Mouse (Mus musculus) forebrain, postnatal 0 days (tissue): ENCODE results near the gene Enpp3. TPM values are rescaled to one million over a fixed set of nuclear protein-coding genes. Genes with fewer than 3 reads are reported as not detected.

Source experiments
- ATAC-seq: fragments of 200-750 bp; cut with Nextera tagmentation; 2 replicates; pipeline ENCODE4 v1.8.0; 2017; ENCODE audit warnings: mild to moderate bottlenecking, moderate library complexity
- DNase-seq: peaks from one replicate; pipeline ENCODE4 v3.0.0-alpha.2; 2015
- H3K27ac ChIP-seq: fragments of 300-500 bp; sonication (generic); 2 replicates; pipeline ENCODE4 v1.5.1; 2014; ENCODE audit warnings: low read depth, mild to moderate bottlenecking, antibody characterized with exemption, low read length, moderate library complexity, mixed read lengths
- H3K27me3 ChIP-seq: fragments of 300-500 bp; sonication (generic); 2 replicates; pipeline ENCODE4 v1.6.1; 2014; ENCODE audit warnings: mild to moderate bottlenecking, low read length, mixed read lengths; ENCODE audit not compliant: insufficient read depth
- H3K36me3 ChIP-seq: fragments of 300-500 bp; sonication (generic); 2 replicates; pipeline ENCODE4 v1.6.1; 2014; ENCODE audit warnings: mild to moderate bottlenecking, moderate library complexity; ENCODE audit not compliant: insufficient read depth
- H3K4me1 ChIP-seq: fragments of 300-500 bp; sonication (generic); 2 replicates; pipeline ENCODE4 v1.6.1; 2014; ENCODE audit warnings: antibody characterized with exemption; ENCODE audit not compliant: insufficient read depth
- H3K4me2 ChIP-seq: fragments of 300-500 bp; sonication (generic); 2 replicates; pipeline ENCODE4 v1.6.1; 2014; ENCODE audit warnings: low read depth, mild to moderate bottlenecking, moderate library complexity
- H3K4me3 ChIP-seq: fragments of 300-500 bp; sonication (generic); 2 replicates; pipeline ENCODE4 v1.5.1; 2014; ENCODE audit warnings: low read depth, low read length, mixed read lengths
- H3K9ac ChIP-seq: fragments of 300-500 bp; sonication (generic); 2 replicates; pipeline ENCODE4 v1.6.1; 2014; ENCODE audit warnings: mild to moderate bottlenecking
- H3K9me3 ChIP-seq: fragments of 300-500 bp; sonication (generic); 2 replicates; pipeline ENCODE4 v1.6.1; 2016; ENCODE audit warnings: low read length
- CTCF ChIP-seq: sonication (generic); IDR thresholded peaks from 2 replicates; pipeline ENCODE4 v1.5.1; 2016; ENCODE audit warnings: antibody characterized with exemption, control low read depth, low read depth
- WGBS: fragments of 180-500 bp; shearing (Covaris S2); extraction: QIAGEN DNeasy Blood & Tissue Kit; methylation state at CpG from one replicate; pipeline ENCODE4 v1.1.7; 2014; 5-methylcytosine and 5-hydroxymethylcytosine counted together
- polyA plus RNA-seq: library from polyadenylated mRNA; unstranded; fragments of >200 nt; fragmentation: Nextera tagmentation; extraction: Ambion mirVana; gene quantifications from 2 replicates; pipeline ENCODE4 v1.2.1, GENCODE M21; 2015
- total RNA-seq: library from RNA; depleted of rRNA; stranded (reverse); fragments of >200 nt; gene quantifications from 2 replicates; pipeline ENCODE4 v1.2.3, GENCODE M21; 2014

Gene Enpp3
- total and polyA plus RNA-seq, 2 experiments from 2014 or later = 1.7 to 2.5 TPM

GRCm38 (mm10) chr10:24754251-24754835 lies 88.3 kb downstream of the Enpp3 start:
- Histone ChIP-seq H3K9ac (peak overlapping the region; percentile 19; the same call in 1 of the 2 replicates), H3K36me3 (no peaks in the 10 kb centered on the region), H3K27ac (no peak overlapping the region), H3K4me2 (peak overlapping the region; percentile 44), H3K27me3 (no peaks in the 10 kb centered on the region), H3K4me1 (peaks cover 6% of the 10 kb centered on the region; the same call in 1 of the 2 replicates), H3K4me3 (peak overlapping the region; percentile 31), H3K9me3 (no peaks in the 10 kb centered on the region)
- no peak for DNase-seq
- TF ChIP-seq CTCF = no peak
- peak; percentile 36 for ATAC-seq
- WGBS = 52% methylated on average over 11 of the region's 11 CpGs

- Histone ChIP-seq H3K9ac (no peak overlapping the region), H3K27me3 (no peaks in the 10 kb centered on the region), H3K36me3 (no peaks in the 10 kb centered on the region), H3K27ac (no peak overlapping the region), H3K4me2 (peak overlapping the region; percentile 44), H3K4me3 (no peak overlapping the region), H3K9me3 (no peaks in the 10 kb centered on the region), H3K4me1 (peaks cover 6% of the 10 kb centered on the region; the same call in 1 of the 2 replicates)
- ATAC-seq = no peak
- TF ChIP-seq CTCF = no peak
- 72% methylated on average over 16 of the region's 16 CpGs for WGBS
- no peak for DNase-seq
These were observed 88.9 kb downstream of the Enpp3 start for GRCm38 (mm10) chr10:24753536-24754250.

- no peak for TF ChIP-seq CTCF
- Histone ChIP-seq H3K4me2 (no peak overlapping the region), H3K27me3 (no peaks in the 10 kb centered on the region), H3K9me3 (no peaks in the 10 kb centered on the region), H3K4me1 (no peaks in the 10 kb centered on the region), H3K4me3 (no peak overlapping the region), H3K36me3 (no peaks in the 10 kb centered on the region), H3K9ac (no peak overlapping the region), H3K27ac (no peak overlapping the region)
- 83% methylated on average over 13 of the region's 13 CpGs for WGBS
- DNase-seq (no peak), ATAC-seq (no peak)
These were observed 99.6 kb downstream of the Enpp3 start for GRCm38 (mm10) chr10:24742950-24743487.

- Histone ChIP-seq H3K4me1 (no peaks in the 10 kb centered on the region), H3K9me3 (no peaks in the 10 kb centered on the region), H3K4me2 (no peak overlapping the region), H3K27me3 (no peaks in the 10 kb centered on the region), H3K9ac (no peak overlapping the region), H3K36me3 (no peaks in the 10 kb centered on the region), H3K27ac (no peak overlapping the region), H3K4me3 (no peak overlapping the region)
- TF ChIP-seq CTCF = no peak
- ATAC-seq = peak; percentile 66
- WGBS = 70% methylated on average over 7 of the region's 7 CpGs
- no peak for DNase-seq
These were observed 101.1 kb downstream of the Enpp3 start for GRCm38 (mm10) chr10:24741229-24742198.

DNA sequence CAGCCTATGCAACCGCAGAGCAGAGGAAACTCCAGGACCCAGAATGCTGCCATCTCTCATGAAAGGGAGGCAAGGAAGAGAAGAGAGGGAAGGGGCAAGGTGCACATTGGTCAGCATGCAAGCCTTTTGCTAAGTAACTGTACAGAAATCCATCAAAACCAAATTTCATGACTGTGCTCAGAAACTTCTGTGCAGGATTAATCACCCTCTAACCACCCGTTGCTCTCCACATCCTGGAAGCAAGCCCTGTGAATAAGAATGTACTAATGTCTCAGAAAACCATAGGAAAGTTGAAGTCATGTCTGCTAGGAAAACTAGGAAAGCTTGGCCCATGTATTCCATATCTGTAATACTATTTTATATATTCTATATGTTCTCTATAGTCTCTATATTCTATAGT lies 103.5 kb downstream of the Enpp3 start:
- Histone ChIP-seq H3K4me2 (no peak overlapping the region), H3K4me1 (no peaks in the 10 kb centered on the region), H3K27me3 (no peaks in the 10 kb centered on the region), H3K9me3 (no peaks in the 10 kb centered on the region), H3K4me3 (no peak overlapping the region), H3K36me3 (no peaks in the 10 kb centered on the region), H3K27ac (no peak overlapping the region), H3K9ac (no peak overlapping the region)
- 78% methylated on average over 2 of the region's 2 CpGs for WGBS
- no peak for DNase-seq
- TF ChIP-seq CTCF = no peak
- ATAC-seq = no peak

DNA sequence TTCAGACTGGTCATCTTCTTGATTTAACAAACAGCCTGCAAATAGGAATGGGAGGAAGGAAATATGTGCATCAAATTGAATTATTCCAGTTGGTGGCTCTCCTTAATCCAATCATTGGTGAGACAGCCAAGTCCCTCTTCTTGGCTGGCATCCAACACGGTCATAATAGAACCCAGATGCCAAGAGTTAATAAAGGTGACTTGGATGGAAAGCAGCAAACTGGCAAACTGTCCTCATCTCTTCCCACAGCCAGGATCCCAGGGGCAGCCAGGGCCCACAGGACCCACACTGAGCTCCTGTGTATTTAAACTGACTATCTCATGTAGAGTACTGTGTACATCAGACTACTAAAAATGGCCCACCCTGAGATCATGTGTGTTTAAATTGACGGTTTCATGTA lies 104.2 kb downstream of the Enpp3 start:
- Histone ChIP-seq H3K4me1 (no peaks in the 10 kb centered on the region), H3K27me3 (no peaks in the 10 kb centered on the region), H3K36me3 (no peaks in the 10 kb centered on the region), H3K4me2 (no peak overlapping the region), H3K9ac (no peak overlapping the region), H3K4me3 (no peak overlapping the region), H3K27ac (no peak overlapping the region), H3K9me3 (no peaks in the 10 kb centered on the region)
- whole genome bisulfite sequencing = 62% methylated on average over 2 of the region's 2 CpGs
- no peak for TF ChIP-seq CTCF
- DNase-seq (no peak), ATAC-seq (no peak)
